Mouse (Mus musculus): ENCODE measurements at regions not wholly inside any gene's neighbourhood (a gene's known extent, or its start where the extent isn't known, plus 50 kb on each side); places are given as distances from the start of the nearest gene placed in this dataset.

DNA sequence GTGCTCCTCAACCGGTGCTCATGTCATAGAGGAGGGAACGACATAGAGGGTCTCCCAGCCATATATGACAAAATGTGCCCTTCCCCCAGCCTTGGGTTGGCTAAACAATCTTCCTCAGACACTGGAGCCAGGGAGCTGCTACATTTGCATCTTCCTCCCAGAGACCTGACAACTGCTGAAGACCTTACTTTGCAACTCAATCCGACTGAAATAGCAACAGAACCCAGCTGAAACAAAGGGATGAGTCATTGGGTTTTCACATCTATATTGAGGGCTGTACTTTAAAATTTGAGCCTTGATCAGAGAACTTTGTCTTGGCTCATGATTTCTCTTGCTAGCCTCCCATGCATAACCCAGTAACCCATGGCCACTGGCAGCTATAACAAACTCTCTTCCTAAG, 115.5 kb downstream of the Crisp4 start:
- TF ChIP-seq POLR2A (IDR thresholded peaks at IDR 0.05; ENCODE audit: low read depth, low read length): no peak
- no peak for TF ChIP-seq CTCF (IDR thresholded peaks at IDR 0.05; ENCODE audit: extremely low read depth, insufficient read depth, insufficient read length, insufficient replicate concordance)
